Mouse (Mus musculus) hindbrain, embryonic 10.5 days (tissue): ENCODE data around the gene Itm2c. TPM values are rescaled to one million over a fixed set of nuclear protein-coding genes. Genes with fewer than 3 reads are reported as not detected.

Experiments used
- DNase-seq: peaks from one replicate; pipeline ENCODE4 v3.0.0-alpha.2; 2017; ENCODE audit warnings: low spot score
- H3K27ac ChIP-seq: fragments of 300-500 bp; sonication (generic); 2 replicates; pipeline ENCODE4 v1.5.1; 2016; ENCODE audit warnings: mild to moderate bottlenecking, moderate library complexity
- H3K27me3 ChIP-seq: fragments of 300-500 bp; sonication (generic); 2 replicates; pipeline ENCODE4 v1.6.1; 2016; ENCODE audit warnings: mild to moderate bottlenecking; ENCODE audit not compliant: poor library complexity, insufficient read depth, severe bottlenecking
- H3K36me3 ChIP-seq: fragments of 300-500 bp; sonication (generic); 2 replicates; pipeline ENCODE4 v1.6.1; 2016; ENCODE audit warnings: mild to moderate bottlenecking, moderate library complexity
- H3K4me1 ChIP-seq: fragments of 300-500 bp; sonication (generic); replicated peaks from 2 replicates; pipeline ENCODE4 v1.6.1; 2016; ENCODE audit warnings: mild to moderate bottlenecking
- H3K4me3 ChIP-seq: fragments of 300-500 bp; sonication (generic); 2 replicates; pipeline ENCODE4 v1.5.1; 2016; ENCODE audit warnings: mild to moderate bottlenecking, moderate library complexity
- H3K9me3 ChIP-seq: fragments of 300-500 bp; sonication (generic); 2 replicates; pipeline ENCODE4 v1.6.1; 2016; ENCODE audit warnings: mild to moderate bottlenecking, moderate library complexity
- WGBS: fragments of 180-500 bp; shearing (Covaris S2); methylation state at CpG from one replicate; pipeline ENCODE4 v1.1.7; 2016; 5-methylcytosine and 5-hydroxymethylcytosine counted together
- polyA plus RNA-seq: library from polyadenylated mRNA; unstranded; fragments of >200 nt; fragmentation: Nextera tagmentation; extraction: Ambion mirVana; gene quantifications from 2 replicates; pipeline ENCODE4 v1.2.1, GENCODE M21; 2016

The Itm2c gene
- 146 and 151 TPM in 2 replicates for polyA plus RNA-seq

DNA sequence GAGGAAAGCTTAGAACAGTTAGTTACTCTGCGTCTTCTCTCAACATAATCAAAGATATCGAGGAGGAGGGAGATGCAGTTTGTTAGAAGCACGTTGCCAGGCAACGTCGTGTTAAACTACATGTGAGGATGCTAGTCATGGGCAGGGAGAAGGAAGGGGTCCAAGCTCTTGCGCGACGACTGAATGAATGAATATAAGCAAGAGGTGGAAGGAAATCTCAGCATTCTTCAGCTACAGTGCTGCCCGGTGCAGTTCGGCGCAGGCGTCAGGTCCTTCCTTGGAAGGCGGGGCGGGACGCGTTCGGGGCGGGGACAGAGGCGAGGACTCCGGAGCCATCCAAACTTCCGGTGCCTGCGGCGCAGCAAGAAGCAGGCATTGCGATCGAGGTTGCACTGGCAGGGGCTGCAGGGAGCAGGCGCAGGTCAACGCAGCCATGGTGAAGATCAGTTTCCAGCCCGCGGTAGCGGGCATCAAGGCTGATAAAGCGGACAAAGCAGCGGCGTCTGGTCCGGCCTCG, at the start of gene Itm2c:
Itm2c (plus strand) TSS at position 51 of the 517 bp plus-strand sequence.
- Histone ChIP-seq H3K4me3 (peak within 1 kb of the TSS; percentile 88), H3K9me3 (no peaks in the 10 kb centered on the region), H3K36me3 (no peaks in the 10 kb centered on the region), H3K27me3 (no peaks in the 10 kb centered on the region), H3K4me1 (peaks cover 49% of the 10 kb centered on the region), H3K27ac (peak within 1 kb of the TSS; percentile 95)
- 1% methylated on average over 35 of the region's 35 CpGs for WGBS
- DNase-seq, result peak; percentile 91

DNA sequence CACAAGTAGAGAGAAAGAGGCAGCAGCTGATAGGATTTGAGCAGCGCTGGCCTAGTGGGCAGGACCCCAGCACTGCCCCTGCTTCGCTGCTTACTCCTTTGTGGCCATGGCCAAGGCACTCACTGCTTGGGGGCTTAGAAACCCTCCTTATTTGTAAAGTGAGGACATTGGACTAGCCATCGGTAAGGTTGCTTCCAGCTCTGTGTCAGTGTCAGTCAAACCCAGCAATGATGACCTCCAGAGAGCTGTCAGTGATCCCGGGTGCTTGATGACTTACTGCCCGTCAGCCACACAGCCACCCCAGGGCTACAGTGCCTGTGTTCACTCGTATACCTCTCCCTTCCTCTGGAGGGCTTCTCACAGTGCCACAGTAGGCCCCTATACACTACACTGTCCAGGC, 49.1 kb upstream of the Itm2c start:
- Histone ChIP-seq H3K4me1 (no peaks in the 10 kb centered on the region), H3K9me3 (no peaks in the 10 kb centered on the region), H3K36me3 (peaks cover 72% of the 10 kb centered on the region), H3K27ac (no peak overlapping the region), H3K27me3 (no peaks in the 10 kb centered on the region), H3K4me3 (no peak overlapping the region)
- 89% methylated on average over 6 of the region's 6 CpGs for WGBS
- no peak for DNase-seq

DNA sequence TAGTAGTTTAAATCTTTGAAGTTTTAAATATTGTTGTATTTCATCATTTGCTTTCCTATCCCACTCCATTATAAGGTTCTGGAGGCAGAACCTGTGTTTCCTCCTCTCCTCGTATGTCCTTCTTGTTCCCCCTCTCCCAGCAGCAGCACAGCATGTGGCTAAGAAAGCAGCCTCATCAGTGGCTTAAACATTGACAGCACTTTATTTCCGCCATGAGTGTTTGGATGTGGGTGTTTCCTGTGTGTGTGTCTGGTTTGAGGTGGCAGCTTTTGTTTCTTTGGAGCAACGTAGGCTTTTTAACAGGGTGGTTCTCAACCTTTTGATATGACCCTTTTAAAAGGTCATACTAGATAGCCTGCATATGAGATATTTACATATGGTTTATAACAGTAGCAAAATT, 48.6 kb upstream of the Itm2c start:
- Histone ChIP-seq H3K27ac (no peak overlapping the region), H3K4me3 (no peak overlapping the region), H3K9me3 (no peaks in the 10 kb centered on the region), H3K4me1 (no peaks in the 10 kb centered on the region), H3K27me3 (no peaks in the 10 kb centered on the region), H3K36me3 (peaks cover 72% of the 10 kb centered on the region)
- DNase-seq, result no peak
- WGBS, result 70% methylated on average over 3 of the region's 3 CpGs

DNA sequence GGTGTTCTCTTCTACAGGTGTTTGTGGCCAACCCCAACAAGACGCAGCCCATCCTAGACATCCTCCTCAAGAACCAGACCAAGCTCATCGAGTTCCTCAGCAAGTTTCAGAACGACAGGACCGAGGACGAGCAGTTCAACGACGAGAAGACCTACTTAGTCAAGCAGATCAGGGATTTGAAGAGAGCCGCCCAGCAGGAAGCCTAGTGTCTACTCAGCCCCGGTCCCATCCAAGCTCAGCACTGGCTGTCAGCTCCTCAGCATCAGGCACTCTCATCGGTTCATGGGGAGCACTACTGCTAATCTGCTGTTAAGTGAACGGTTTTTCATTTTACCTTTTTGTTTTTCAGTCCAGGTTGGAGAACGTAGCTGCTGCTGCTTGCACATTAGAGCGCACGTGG, 45.1 kb upstream of the Itm2c start:
- 89% methylated on average over 14 of the region's 14 CpGs for WGBS
- no peak overlapping the region for H3K4me3 ChIP-seq
- no peaks in the 10 kb centered on the region for H3K27me3 ChIP-seq
- no peaks in the 10 kb centered on the region for H3K9me3 ChIP-seq
- H3K36me3 ChIP-seq, result peaks cover 76% of the 10 kb centered on the region
- DNase-seq, result no peak
- H3K27ac ChIP-seq, result no peak overlapping the region
- no peaks in the 10 kb centered on the region for H3K4me1 ChIP-seq

DNA sequence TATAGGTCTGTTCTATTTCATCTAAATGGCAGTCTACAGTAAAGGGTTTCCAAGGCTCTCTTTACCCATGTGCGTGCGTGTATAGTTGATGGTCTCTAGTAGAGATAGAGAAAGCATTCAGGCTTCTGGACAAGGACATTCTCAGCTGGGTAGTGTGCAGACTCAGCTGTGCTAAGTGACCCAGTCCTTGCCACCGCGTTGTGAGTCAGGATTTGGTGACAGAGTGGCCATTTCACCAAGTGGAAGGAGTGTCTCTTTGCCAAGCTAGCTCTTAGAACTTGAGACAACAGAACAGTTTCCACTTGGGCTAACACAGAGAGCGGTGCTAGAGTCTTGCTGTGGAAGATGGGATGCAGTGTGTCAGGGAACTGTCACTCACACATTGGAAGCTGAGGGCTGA, 43.2 kb upstream of the Itm2c start:
- DNase-seq, result no peak
- no peaks in the 10 kb centered on the region for H3K27me3 ChIP-seq
- no peak overlapping the region for H3K4me3 ChIP-seq
- H3K4me1 ChIP-seq, result no peaks in the 10 kb centered on the region
- peaks cover 72% of the 10 kb centered on the region for H3K36me3 ChIP-seq
- no peaks in the 10 kb centered on the region for H3K9me3 ChIP-seq
- 93% methylated on average over 5 of the region's 5 CpGs for WGBS
- H3K27ac ChIP-seq, result no peak overlapping the region

DNA sequence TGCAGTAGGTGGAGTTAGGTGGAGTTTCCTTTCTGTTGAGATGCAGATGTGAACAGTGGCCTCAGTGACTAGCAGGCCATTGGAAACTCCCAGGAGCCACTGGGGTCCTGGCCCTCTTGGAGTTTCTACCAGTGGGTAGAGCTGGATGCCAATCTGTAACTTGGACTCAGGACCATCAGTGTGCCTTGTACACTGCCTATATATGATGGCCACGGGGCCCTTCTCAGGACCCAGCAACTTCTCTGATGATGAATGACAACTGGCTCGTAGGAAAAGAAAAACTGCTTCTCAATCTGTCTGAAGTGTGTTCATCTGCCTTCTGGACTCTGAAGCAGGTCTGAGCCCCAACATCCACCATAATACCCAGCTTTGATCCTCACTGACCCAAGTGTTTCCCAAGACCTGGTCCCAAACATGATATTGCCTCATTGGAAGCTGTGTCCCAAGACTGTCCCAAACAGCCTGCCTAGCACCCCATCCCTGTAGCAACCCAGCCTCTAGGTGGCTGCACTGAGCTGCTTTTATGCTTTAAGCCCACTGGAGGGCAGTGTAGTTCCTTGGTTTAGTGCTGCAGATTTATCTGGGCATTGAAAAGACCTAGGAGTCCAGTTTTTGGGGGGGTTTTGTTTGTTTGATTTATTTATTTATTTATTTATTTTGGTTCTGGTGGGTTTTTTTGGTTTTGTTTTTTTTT, 40.9 kb upstream of the Itm2c start:
- H3K4me3 ChIP-seq, result no peak overlapping the region
- DNase-seq, result peak; percentile 66
- no peaks in the 10 kb centered on the region for H3K27me3 ChIP-seq
- peaks cover 54% of the 10 kb centered on the region for H3K36me3 ChIP-seq
- H3K9me3 ChIP-seq, result no peaks in the 10 kb centered on the region
- WGBS, result 87% methylated on average over 2 of the region's 2 CpGs
- H3K4me1 ChIP-seq, result no peaks in the 10 kb centered on the region
- H3K27ac ChIP-seq, result no peak overlapping the region

DNA sequence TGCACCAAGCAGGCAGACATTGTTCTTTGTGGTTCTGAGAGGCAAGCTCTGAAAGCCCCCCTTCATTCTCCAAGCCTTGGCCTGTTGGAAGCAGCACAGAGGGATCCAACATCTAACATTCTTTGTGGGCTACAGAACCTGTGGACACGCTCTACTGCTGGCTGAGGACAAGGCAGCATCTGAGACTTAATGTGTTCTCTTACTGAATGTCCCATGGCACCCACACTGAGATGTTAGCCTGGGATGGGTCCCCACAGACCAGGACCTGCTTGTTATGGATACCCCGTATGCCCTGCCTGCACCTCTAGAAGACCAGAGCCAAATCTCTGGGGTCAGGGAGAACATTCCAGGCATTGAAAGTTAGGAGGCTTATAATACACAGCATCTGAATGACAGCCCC, 40.2 kb upstream of the Itm2c start:
- WGBS, result 87% methylated on average over 2 of the region's 2 CpGs
- Histone ChIP-seq H3K27me3 (no peaks in the 10 kb centered on the region), H3K36me3 (peaks cover 47% of the 10 kb centered on the region), H3K27ac (no peak overlapping the region), H3K9me3 (no peaks in the 10 kb centered on the region), H3K4me1 (no peaks in the 10 kb centered on the region), H3K4me3 (no peak overlapping the region)
- DNase-seq, result no peak

DNA sequence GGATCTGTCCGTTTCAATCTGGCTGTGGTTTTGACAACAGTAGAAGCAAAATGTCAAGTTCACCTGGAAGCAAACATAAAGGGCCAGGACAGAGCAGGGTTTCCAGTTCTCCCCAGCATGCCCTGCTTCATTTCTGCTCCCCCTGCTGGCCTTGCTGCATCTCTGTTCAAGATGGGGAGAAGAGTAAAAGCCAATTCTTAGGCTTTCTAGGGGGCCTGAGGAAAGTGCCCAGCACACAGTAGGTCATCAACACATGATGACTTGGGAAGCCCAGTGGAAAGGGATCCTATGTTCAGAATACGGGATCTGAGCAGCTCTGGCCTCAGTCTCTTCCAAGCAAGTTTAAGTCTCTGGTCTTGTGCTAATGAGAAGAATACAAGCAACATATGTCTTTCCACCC, 39.6 kb upstream of the Itm2c start:
- Histone ChIP-seq H3K27ac (no peak overlapping the region), H3K4me3 (no peak overlapping the region), H3K9me3 (no peaks in the 10 kb centered on the region), H3K4me1 (no peaks in the 10 kb centered on the region), H3K36me3 (peaks cover 41% of the 10 kb centered on the region), H3K27me3 (no peaks in the 10 kb centered on the region)
- no peak for DNase-seq
- 74% methylated on average over 2 of the region's 2 CpGs for WGBS

DNA sequence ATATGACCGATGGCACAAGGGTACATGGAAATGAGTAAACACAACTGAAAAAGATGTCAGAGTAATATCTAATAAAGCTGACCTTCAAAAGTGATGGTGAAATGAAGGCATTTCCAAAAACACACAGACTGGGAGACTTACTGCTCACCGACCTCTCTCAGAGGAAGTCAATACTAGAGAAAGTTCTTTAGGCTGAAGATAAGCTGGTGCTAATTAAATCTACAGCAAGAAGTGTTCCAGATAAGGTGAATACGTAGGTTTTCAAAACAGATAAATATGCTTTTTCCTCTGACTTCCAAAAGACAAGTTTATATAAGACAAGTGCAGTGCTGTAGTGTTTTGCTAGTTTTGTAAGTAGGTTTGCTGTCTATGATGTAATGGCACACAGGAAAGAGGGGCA, 37.8 kb upstream of the Itm2c start:
- Histone ChIP-seq H3K36me3 (peaks cover 26% of the 10 kb centered on the region), H3K27ac (no peak overlapping the region), H3K9me3 (peaks cover 2% of the 10 kb centered on the region), H3K27me3 (no peaks in the 10 kb centered on the region), H3K4me3 (no peak overlapping the region), H3K4me1 (no peaks in the 10 kb centered on the region)
- no peak for DNase-seq
- WGBS, result 88% methylated on average over 3 of the region's 3 CpGs

DNA sequence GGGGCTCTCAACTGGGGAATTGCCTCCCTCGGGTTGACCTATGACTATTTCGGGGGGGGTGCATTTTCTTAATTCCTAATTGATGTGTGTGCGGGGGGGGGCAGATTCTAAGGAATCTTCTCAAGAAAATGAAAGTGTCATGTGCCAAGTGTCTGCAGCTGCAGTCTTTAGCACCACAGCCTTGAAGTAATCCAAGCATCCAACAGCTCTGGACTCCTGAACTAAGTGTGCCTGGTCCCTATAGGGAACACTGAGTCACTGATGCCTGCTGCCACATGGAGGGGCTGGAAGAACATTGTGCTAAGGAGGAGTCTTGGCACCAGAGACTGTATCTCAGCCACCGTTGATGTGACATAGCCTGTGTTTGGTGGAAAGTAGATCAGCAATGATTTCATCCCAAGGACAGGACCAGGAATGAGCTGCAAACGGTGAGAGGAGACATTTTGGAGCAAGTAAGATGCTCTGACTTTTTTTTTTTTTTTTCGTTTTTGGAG, 36.8 kb upstream of the Itm2c start:
- WGBS, result 80% methylated on average over 6 of the region's 6 CpGs
- DNase-seq, result no peak
- Histone ChIP-seq H3K9me3 (peaks cover 11% of the 10 kb centered on the region), H3K4me3 (no peak overlapping the region), H3K4me1 (no peaks in the 10 kb centered on the region), H3K27ac (no peak overlapping the region), H3K27me3 (no peaks in the 10 kb centered on the region), H3K36me3 (peaks cover 17% of the 10 kb centered on the region)

DNA sequence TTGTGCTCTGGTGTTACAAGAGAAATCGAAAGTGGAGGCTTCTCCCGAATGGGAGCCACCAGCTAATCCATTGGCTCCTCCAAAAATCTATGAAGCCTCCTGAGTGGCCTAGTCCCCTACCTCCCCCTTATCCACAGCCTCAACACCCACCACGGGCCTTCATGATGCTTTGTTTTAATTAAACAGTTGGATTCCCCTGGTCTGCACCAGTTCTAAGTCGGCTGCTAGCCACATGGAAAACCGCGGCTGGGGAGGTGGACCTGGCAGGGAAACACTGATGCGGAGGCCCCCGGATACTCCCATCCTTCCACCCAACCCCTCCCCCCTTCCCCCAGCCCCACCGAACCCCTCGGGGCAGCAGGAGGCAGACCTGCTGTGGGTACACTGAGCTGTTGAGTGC, 29.7 kb upstream of the Itm2c start:
- Histone ChIP-seq H3K36me3 (no peaks in the 10 kb centered on the region), H3K4me3 (no peak overlapping the region), H3K27ac (no peak overlapping the region), H3K4me1 (no peaks in the 10 kb centered on the region), H3K27me3 (no peaks in the 10 kb centered on the region), H3K9me3 (peaks cover 24% of the 10 kb centered on the region)
- no peak for DNase-seq
- 78% methylated on average over 10 of the region's 10 CpGs for WGBS

DNA sequence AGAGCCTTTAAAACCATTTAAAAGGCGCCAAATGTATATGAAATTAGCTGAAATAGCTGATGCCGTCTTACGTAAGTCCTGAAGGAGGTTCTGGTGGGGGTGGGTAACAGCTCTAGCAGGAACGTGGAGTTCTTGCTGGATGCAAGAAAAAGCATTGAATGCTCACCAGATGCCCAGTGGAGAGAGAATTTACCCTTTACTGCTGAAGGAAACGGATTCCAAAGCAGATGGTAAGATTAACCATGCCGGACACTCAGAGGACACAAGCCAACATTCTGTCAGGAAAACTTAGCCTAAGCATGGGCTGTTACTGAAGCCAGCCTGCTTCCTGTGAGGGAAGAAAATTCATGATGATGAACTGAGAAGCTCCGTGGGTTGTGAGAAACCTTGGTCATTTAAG, 24.1 kb upstream of the Itm2c start:
- no peak for DNase-seq
- 89% methylated on average over 7 of the region's 7 CpGs for WGBS
- Histone ChIP-seq H3K36me3 (no peaks in the 10 kb centered on the region), H3K9me3 (peaks cover 20% of the 10 kb centered on the region), H3K27me3 (no peaks in the 10 kb centered on the region), H3K4me1 (no peaks in the 10 kb centered on the region), H3K4me3 (no peak overlapping the region), H3K27ac (no peak overlapping the region)

DNA sequence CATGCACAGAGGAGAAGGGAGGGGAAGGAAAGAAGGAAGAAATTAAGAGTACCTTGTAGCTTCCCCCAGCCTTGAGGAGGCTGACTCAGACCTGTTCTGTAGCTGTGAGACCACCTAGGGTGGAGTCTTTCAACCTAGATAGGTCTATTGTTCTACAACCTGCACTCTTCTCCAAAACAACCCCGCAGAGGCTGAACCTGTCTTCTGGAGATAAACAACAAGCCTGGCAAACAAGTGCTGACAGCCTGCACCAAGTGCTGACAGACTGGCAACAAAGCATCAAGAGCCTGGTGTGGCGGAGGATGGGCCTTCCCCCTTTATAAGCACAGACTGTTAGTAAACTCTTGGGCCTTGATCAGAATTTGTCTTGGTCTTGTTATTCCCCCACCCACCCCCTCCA, 23.5 kb upstream of the Itm2c start:
- DNase-seq, result no peak
- WGBS, result 72% methylated on average over 2 of the region's 2 CpGs
- Histone ChIP-seq H3K27ac (no peak overlapping the region), H3K4me1 (no peaks in the 10 kb centered on the region), H3K4me3 (no peak overlapping the region), H3K9me3 (peaks cover 25% of the 10 kb centered on the region), H3K36me3 (no peaks in the 10 kb centered on the region), H3K27me3 (no peaks in the 10 kb centered on the region)
